Mouse (Mus musculus) c-Kit-positive CD71-negative TER-119-negative erythroid progenitor cells, embryonic 14.5 days (primary cell): ENCODE results near the gene Olfr839-ps1.

Experiments
- DNase-seq: peaks from one replicate; pipeline ENCODE4 v3.0.0-alpha.2; 2013; ENCODE audit warnings: low read depth

Gene Olfr839-ps1

DNA sequence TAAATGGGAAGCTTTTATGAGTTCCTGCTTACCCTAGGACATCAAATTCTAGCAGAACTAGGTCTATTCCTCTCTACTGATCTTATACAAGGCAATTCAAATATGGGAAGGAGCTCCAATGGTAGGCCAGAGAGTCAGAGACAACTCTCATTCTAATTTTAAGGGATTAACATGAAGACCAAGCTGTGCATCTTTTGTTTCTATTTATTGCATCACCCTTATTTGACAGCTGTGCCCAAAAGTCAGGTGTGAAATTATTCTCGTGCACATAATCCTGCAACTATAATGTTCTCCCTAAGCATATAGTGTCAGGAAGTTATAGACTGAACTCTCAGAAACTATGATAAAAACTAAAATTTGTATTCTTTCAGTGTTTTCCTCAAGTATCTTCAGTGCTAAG lies at the start of gene Olfr839-ps1:
Olfr839-ps1 (minus strand) TSS at position 101 of the 400 bp plus-strand sequence.
- no peak for DNase-seq

GRCm38 (mm10) chr9:19136017-19136416 lies 41.1 kb downstream of the Olfr839-ps1 start, which contains the start of gene Olfr837:
Gene Olfr837 (plus strand): TSS chr9:19136317.
- DNase-seq: no peak

DNA sequence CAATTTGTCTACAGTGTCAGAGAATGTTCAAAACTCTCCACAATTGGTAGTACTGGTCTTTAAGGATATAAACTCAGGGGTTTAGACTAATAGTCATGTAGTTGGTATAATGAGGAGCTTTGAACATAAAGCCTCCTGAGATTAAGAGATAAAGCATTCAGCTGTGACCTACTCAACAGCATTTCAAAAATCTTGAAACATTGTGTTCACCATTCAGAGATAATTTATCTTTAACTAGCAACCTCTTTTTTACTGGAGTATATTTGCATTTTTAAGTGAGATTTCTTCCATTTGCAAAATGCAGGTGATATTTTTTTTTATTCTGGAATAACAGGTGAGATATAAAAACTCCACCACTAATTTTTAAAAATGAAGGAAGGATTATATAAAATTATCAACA lies 57.0 kb downstream of the Olfr839-ps1 start, which contains the start of gene Olfr836:
Olfr836 (plus strand) TSS at position 301 of the 400 bp plus-strand sequence.
- no peak for DNase-seq
